Mouse (Mus musculus) MEL-GATA-1-ER (cell line): ENCODE results near the gene Cdca5.

ENCODE experiments used
- DNase-seq: peaks from one replicate; pipeline ENCODE4 v3.0.0-alpha.2; 2012; ENCODE audit warnings: low read depth; ENCODE audit errors: extremely low read depth

The Cdca5 gene

DNA sequence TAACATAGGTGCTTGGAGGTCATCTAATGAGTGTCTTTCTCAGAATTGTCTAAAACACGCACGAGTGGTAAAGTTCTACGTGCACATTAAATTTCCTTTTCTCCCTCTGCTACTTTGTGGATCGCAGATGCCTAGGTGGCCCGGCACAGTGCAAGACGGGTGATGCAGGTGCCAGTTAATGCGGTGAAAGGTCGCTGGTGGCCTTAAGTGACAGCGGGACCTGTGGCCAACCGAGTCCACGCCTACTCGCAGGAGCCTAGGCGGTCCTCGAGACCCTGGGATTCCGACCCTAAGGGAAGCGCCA lies 55.5 kb downstream of the Cdca5 start:
- no peak for DNase-seq

DNA sequence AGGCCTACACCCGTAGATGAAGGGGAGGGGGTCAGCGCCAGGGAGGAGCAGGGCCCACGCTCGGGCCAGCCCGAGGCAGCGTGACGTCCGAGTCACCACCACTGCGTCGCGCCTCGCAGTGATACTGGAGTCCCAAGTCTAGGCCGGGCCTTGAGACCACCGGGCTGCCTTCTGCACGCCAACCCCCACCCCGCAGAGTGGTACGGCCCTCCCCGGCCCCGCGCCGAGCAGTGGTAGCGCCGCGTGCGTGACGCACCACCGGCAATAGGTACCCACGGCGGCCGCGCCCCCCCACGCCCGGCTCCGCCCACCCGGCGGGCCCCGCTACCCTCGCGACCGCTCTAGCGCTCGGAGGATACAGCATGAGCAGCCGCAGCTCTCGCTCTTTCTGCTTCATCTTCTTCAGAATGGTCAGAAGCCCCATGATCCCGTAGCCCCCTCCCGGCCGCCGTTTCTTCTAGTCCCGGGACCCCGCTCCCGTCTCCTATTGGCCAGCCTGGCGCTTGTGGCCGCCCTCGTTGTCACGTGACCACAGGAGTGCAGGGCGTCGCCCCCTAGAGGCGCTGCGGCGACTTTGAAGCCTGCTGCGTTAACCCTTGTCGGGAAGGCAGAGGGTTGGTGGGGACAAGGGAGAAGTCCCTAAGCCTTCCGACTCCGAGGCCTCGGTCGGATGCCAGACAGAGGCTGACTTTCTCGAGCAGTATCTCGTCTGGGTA lies 56.1 kb downstream of the Cdca5 start, which contains the start of gene Batf2:
Batf2 (plus strand) TSS at position 306 of the 716 bp plus-strand sequence.
- DNase-seq: peak; percentile 89

DNA sequence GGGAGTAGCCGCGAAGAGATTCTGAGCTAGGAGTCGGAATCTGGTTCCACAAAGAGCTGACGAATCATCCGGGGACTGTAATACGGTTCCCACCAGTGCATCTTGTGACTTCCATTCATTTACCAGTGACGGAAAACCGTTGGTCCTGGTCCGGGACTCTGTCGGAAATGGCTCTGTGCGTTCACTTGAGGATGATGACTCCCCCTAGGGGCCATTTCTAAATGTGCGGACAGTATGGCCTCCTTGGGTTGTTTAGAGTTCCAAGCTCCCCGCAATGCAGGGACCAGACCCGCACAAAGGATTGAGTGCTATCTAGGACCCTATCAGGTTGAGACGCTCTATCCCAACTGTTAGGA lies 56.6 kb downstream of the Cdca5 start, which contains the start of gene Arl2:
Arl2 (minus strand) TSS at position 155 of the 356 bp plus-strand sequence.
- peak; percentile 87 for DNase-seq
